Mouse (Mus musculus): ENCODE data around the gene Eral1.

The Eral1 gene

DNA sequence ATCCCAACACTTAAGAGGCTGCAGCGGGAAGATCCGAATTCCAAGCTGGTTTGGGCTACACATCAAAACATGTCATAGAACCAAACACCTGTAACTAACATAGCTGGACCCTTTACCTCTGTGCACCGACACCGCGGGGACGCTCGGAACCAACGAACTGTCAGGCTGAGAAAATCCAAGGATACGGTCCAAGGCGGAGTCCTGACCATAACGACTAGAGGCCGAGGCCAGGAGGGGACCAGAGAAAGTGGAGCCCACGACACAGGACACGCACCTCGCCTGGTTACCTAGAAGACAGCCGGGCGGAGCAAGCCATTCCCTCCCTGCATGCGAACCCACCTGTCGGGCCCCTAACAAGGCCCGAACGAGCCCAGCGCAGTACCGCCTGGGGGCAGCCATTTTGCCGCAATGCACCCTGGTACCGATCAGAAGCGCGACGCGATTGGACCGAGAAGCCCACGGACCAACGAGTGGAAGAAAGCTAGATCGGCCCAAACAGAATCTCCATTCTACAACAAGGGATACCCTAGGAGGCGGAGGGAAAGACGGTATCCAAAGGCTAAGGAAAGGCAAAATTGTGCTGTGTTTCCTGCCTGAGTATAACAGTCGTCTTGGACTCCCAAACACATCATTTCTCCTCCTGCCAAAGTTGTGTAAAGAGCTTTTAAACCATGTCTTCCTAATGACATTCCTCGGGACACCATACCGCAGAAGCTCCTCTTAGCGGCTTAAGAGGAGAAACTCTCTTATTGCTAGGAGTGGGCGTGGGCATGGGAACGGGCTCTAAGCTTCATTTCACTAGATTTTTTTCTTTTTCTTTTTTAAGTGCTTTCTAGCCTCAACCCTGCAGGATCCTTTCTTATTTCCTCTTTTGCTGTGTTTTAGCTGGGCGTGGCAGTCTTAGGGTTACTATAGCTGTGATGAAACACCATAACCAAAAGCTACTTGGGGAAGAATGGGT is at the start of gene Eral1:
Gene Eral1 (minus strand): TSS at position 423 of the 961 bp plus-strand sequence.
- DNase-seq (ENCODE audit: low spot score): peak; percentile 52

DNA sequence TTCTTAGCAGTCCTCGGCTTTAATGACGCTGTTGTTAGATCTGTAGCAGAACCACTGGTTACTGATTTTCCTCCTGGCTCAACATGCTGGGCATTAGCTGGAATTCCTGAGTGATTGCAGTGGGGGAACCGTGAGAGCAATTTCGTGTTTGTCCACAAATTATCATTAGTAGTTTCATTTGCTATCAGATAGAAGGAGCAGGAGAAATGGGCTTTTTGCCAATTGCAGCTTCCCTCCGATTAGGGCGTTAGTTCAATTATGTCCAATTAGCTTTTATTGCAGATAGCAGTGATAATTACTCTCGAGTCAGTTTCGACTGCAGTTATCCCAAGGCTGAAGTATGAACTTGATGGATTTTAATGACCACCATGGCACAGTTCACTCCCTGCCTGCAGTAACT is 49.3 kb upstream of the Eral1 start:
- DNase-seq (ENCODE audit: low spot score): no peak

DNA sequence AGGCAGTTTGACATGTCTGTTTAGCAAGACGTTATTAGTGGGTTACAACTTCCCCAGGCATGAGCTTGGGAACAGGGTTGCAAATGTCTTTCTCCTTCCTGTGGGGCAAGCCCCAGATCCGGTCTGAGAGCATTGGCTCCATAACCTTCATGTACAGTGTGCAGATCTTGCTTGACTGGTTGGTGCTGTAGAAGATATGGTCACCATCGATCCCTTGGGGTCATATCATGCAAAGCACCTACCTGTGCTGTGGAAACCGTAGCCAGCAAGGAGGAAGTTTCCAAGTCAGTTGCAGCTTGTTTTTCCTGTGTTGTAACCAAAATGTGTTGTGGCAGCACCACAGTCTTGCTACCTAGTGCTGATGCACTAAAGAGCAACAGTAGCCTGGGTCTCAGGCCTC is 46.6 kb upstream of the Eral1 start:
- no peak for DNase-seq (ENCODE audit: low spot score)

GRCm38 (mm10) chr11:78125691-78126090 is 45.5 kb upstream of the Eral1 start:
- DNase-seq (ENCODE audit: low spot score): no peak

- DNase-seq (ENCODE audit: low spot score): no peak
These were observed 43.6 kb upstream of the Eral1 start for GRCm38 (mm10) chr11:78123782-78124181.

GRCm38 (mm10) chr11:78122815-78123214 is 42.6 kb upstream of the Eral1 start:
- DNase-seq (ENCODE audit: low spot score): no peak

DNA sequence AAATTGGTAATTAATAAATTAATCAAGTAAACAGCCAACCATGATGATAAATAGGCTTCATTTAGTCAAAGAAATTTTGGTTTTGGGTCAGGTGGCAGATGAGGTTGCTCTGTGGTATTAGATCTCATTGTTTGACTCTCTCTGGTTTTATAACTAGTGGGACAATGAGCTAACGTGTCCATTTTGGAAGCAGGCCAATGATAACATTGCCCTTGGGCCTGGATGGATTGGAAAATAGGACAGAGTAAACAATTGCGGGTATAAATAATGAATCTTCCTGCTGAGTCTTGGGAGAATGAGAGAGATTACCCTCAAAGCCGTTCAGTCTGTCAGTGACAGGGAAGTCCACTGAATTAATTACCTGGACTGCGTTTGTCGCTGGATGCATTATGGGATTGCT is 41.0 kb upstream of the Eral1 start:
- DNase-seq (ENCODE audit: low spot score): no peak

DNA sequence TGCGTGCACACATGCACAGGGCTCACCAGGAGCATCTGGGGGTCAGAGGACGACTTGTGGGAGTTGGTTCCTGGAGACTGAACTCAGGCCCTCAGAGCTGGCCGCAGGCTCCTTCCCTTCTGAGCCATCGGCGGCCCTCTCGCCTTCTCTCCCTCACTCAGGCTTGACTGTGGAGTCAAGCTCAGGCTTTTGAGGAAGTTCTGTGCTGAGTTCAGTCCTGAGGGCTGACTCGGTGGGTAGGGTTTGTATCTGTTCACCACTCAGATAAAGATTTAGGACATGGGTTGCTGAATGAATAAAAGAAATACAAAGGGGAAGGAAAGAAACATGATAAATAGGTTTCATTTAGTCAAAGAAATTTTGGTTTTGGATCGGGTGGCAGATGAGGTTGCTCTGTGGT is 39.7 kb upstream of the Eral1 start:
- no peak for DNase-seq (ENCODE audit: low spot score)

DNA sequence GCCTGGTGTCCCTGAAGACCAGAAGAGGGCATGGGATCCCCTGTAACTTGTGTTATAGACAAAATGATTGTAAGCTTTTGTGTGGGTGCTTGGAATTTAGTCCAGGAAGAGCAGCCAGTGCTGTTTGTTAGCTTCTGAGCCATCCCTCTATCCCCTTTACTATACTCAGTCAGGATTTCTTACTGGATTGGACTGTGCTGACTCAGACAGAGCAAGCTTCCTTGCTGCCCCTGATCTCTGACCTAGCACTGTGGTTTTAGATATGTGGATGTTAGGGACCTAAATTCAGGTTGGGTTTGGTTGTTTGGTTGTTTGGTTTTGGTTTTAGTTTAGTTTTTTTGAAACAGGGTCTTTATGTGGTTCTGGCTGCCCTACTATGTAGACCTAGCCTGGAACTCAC is 38.3 kb upstream of the Eral1 start:
- DNase-seq (ENCODE audit: low spot score): no peak

- no peak for DNase-seq (ENCODE audit: low spot score)
These were observed 35.9 kb upstream of the Eral1 start for GRCm38 (mm10) chr11:78116146-78116410.

GRCm38 (mm10) chr11:78115367-78116145 is 35.4 kb upstream of the Eral1 start:
- peak; percentile 73 for DNase-seq (ENCODE audit: low spot score)

GRCm38 (mm10) chr11:78114676-78115366 is 34.6 kb upstream of the Eral1 start:
- DNase-seq (ENCODE audit: low spot score): no peak

DNA sequence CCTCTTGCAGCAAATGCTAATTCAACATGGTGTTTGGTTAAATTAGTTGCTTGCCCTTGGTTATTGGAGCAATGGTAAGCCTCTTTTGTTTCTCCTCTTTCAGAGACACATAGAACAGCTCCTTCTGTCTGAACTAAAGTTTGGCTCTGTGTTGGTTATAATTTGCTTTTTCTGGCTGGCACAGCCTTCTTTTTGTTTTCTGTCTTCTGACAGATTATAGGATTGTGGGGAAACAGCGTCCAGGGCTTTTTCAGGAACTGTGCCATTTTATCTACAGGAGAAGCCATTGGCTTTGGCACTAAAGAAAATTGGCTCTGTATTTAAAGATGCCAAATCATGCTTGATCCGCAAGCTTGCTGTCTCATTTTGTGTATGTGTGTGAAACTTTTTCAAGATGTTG is 33.4 kb upstream of the Eral1 start:
- no peak for DNase-seq (ENCODE audit: low spot score)

GRCm38 (mm10) chr11:78104501-78104900 is 24.3 kb upstream of the Eral1 start:
- DNase-seq (ENCODE audit: low spot score): no peak

DNA sequence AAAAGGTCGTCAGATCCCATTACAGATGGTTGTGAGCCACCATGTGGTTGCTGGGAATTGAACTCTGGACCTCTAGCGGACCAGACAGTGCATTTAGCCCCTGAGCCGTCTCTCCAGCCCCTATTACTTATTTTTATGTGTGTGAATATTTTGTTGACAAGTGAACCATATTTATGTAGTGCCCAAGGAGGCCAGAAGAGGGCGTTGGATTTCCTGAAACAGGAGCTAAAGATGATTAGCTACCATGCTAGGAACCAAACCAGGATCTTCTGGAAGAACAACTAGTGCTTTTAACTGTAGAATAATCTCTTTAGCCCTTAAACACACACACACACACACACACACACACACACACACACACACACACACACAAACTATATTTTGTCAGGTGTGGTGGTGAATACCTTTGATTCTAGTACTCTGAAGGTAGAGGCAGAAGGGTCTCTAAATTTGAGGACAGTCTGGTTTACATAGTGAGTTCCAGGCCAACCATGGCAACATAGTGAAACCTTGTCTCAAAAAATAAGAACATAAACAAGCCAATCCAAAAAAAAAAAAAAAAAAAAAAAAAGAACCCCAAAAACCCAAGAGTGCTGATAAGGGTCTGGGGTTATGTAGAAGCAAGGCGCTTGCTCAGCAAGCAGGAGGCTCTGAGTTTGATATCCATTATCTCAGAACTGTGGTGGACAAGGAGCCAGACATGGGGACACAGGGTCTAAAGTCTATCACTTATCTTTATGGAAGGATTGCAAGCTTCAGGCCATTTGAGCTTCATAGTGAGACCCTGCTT is 23.0 kb upstream of the Eral1 start:
- DNase-seq (ENCODE audit: low spot score): no peak

DNA sequence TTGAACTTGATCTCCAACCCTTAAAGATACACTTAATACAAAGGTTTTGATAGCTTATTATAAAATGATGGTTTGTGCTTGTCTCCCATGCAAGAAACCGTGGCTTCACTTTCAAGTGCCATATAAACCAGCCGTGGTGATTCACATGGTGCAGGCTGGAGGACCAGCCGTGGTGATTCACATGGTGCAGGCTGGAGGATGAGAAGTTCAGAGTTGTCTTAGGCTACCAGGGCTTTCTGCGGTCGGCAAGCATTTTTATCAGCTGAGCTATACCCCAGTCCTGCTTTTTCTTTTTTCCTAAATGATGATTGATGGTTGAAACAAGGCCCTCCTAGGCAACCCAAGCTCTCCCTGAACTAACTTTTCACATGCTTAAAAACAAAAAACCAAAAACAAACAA is 22.0 kb upstream of the Eral1 start:
- no peak for DNase-seq (ENCODE audit: low spot score)

- DNase-seq (ENCODE audit: low spot score): no peak
These were observed 20.6 kb upstream of the Eral1 start for GRCm38 (mm10) chr11:78100746-78101145.

GRCm38 (mm10) chr11:78097077-78097476 is 16.9 kb upstream of the Eral1 start:
- DNase-seq (ENCODE audit: low spot score): no peak

DNA sequence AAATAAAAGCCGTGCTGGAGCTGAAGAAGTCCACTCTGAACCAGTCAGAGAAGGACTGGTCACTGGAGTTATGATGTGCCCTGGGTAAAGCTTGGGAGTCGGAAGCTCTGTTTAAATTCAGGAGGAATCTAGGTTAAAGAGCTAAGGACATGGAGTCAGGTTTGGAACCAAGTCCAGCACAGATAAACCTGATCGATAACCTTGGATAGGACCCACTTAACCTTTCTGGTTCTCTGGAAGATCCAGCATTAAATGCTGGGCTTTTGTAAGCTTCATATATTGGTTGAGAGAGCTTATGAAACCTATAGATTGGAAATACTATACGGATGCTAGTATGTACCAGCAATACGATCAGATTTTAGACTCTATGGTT is 14.9 kb upstream of the Eral1 start:
- no peak for DNase-seq (ENCODE audit: low spot score)

- peak; percentile 82 for DNase-seq (ENCODE audit: low spot score)
These were observed 14.4 kb upstream of the Eral1 start, which contains the start of gene Fam222b for GRCm38 (mm10) chr11:78094504-78095143. Gene Fam222b, plus strand, starts transcription at chr11:78094660.

- DNase-seq (ENCODE audit: low spot score): no peak
These were observed 13.9 kb upstream of the Eral1 start for GRCm38 (mm10) chr11:78094137-78094503.

Measured in urinary bladder, postnatal 10 days (tissue).